Mouse (Mus musculus) CD4-positive, CD25-positive, alpha-beta regulatory T cell, adult 2 months (primary cell): ENCODE results near the gene C87436.

Experiments
- DNase-seq: peaks from one replicate; pipeline ENCODE4 v3.0.0-alpha.2; 2012; ENCODE audit warnings: low read depth, low spot score

C87436 gene

GRCm38 (mm10) chr6:86509866-86510200, 71.7 kb downstream of the C87436 start:
- DNase-seq: no peak

GRCm38 (mm10) chr6:86510979-86511378, 72.8 kb downstream of the C87436 start:
- no peak for DNase-seq

GRCm38 (mm10) chr6:86513296-86513695, 75.1 kb downstream of the C87436 start:
- DNase-seq: no peak

GRCm38 (mm10) chr6:86516021-86516420, 77.8 kb downstream of the C87436 start:
- DNase-seq: no peak

- no peak for DNase-seq
These were observed 81.7 kb downstream of the C87436 start for GRCm38 (mm10) chr6:86519767-86520345.

GRCm38 (mm10) chr6:86522001-86522911, 84.1 kb downstream of the C87436 start:
- peak; percentile 31 for DNase-seq
